Mouse (Mus musculus) adrenal gland, adult 8-10 months (tissue): ENCODE measurements around the gene Zan. TPM values are rescaled to one million over a fixed set of nuclear protein-coding genes. Genes with fewer than 3 reads are reported as not detected.

Experiments
- DNase-seq: peaks from one replicate; pipeline ENCODE4 v3.0.0; 2022
- total RNA-seq, 4 experiments: library from RNA; stranded (reverse); gene quantifications; 2 replicates each; pipeline ENCODE4 v1.2.4; 2022

Zan gene
- total RNA-seq, 4 experiments from 2014 or later, result not detected

GRCm38 (mm10) chr5:137414253-137414652, 62.6 kb downstream of the Zan start:
- no peak for DNase-seq

- no peak for DNase-seq
These were observed 65.6 kb downstream of the Zan start for GRCm38 (mm10) chr5:137411235-137411634.

GRCm38 (mm10) chr5:137410549-137410948, 66.3 kb downstream of the Zan start:
- DNase-seq, result no peak

- DNase-seq, result no peak
These were observed 66.8 kb downstream of the Zan start for GRCm38 (mm10) chr5:137410066-137410465.

- no peak for DNase-seq
These were observed 67.4 kb downstream of the Zan start for GRCm38 (mm10) chr5:137409451-137409850.

- DNase-seq, result no peak
These were observed 72.8 kb downstream of the Zan start for GRCm38 (mm10) chr5:137404081-137404480.

- DNase-seq, result no peak
These were observed 82.4 kb downstream of the Zan start for GRCm38 (mm10) chr5:137394456-137394855.

GRCm38 (mm10) chr5:137391641-137392040, 85.2 kb downstream of the Zan start:
- no peak for DNase-seq

GRCm38 (mm10) chr5:137386712-137387111, 90.2 kb downstream of the Zan start:
- DNase-seq, result no peak

GRCm38 (mm10) chr5:137383441-137383840, 93.4 kb downstream of the Zan start:
- DNase-seq, result no peak

GRCm38 (mm10) chr5:137381152-137381551, 95.7 kb downstream of the Zan start:
- no peak for DNase-seq

- no peak for DNase-seq
These were observed 99.3 kb downstream of the Zan start for GRCm38 (mm10) chr5:137377603-137378002.

- DNase-seq, result no peak
These were observed 99.7 kb downstream of the Zan start for GRCm38 (mm10) chr5:137377176-137377575.

- DNase-seq, result no peak
These were observed 100.1 kb downstream of the Zan start for GRCm38 (mm10) chr5:137376722-137377121.

GRCm38 (mm10) chr5:137376198-137376597, 100.7 kb downstream of the Zan start:
- DNase-seq, result no peak

- peak; percentile 50 for DNase-seq
These were observed 101.2 kb downstream of the Zan start for GRCm38 (mm10) chr5:137375627-137376026.

- DNase-seq, result no peak
These were observed 102.3 kb downstream of the Zan start for GRCm38 (mm10) chr5:137374521-137375080.

GRCm38 (mm10) chr5:137373371-137373950, 103.4 kb downstream of the Zan start:
- no peak for DNase-seq

GRCm38 (mm10) chr5:137369665-137370064, 107.2 kb downstream of the Zan start:
- DNase-seq, result no peak

GRCm38 (mm10) chr5:137358382-137358781, 118.5 kb downstream of the Zan start:
- no peak for DNase-seq

GRCm38 (mm10) chr5:137354091-137354490, 122.8 kb downstream of the Zan start:
- no peak for DNase-seq

- DNase-seq, result no peak
These were observed 124.6 kb downstream of the Zan start for GRCm38 (mm10) chr5:137352011-137352975.

- DNase-seq, result no peak
These were observed 125.5 kb downstream of the Zan start for GRCm38 (mm10) chr5:137351394-137351793.

- no peak for DNase-seq
These were observed 125.8 kb downstream of the Zan start for GRCm38 (mm10) chr5:137351058-137351380.
